Mouse (Mus musculus): Measurements from ENCODE around the gene Sytl1. TPM values are rescaled to one million over a fixed set of nuclear protein-coding genes. Genes with fewer than 3 reads are reported as not detected.

The Sytl1 gene
- polyA plus RNA-seq, 2 experiments, result 15.7 to 23.3 TPM

GRCm38 (mm10) chr4:133257230-133257629 lies 5.7 kb downstream of the Sytl1 start:
- DNase-seq (ENCODE audit: low spot score) (no peak), ATAC-seq (ENCODE audit: low FRiP score, low read depth) (no peak)
- no peaks in the 10 kb centered on the region for H3K36me3 ChIP-seq (ENCODE audit: control insufficient read depth, insufficient read depth, low read length)
- no peaks in the 10 kb centered on the region for H3K9me3 ChIP-seq (ENCODE audit: control insufficient read depth, low read length)
- peak overlapping the region; percentile 26 for H3K4me2 ChIP-seq (replicated peaks; ENCODE audit: low read depth, low read length, severe bottlenecking)
- H3K9ac ChIP-seq (ENCODE audit: low read depth, low read length, severe bottlenecking), result no peak overlapping the region
- H3K4me1 ChIP-seq (ENCODE audit: control insufficient read depth, insufficient read depth, low read length), result no peaks in the 10 kb centered on the region
- peaks cover 11% of the 10 kb centered on the region for H3K27me3 ChIP-seq (ENCODE audit: control insufficient read depth, insufficient read depth, low read length)
- TF ChIP-seq POLR2A (IDR thresholded peaks at IDR 0.05; ENCODE audit: borderline replicate concordance, extremely low read depth, insufficient read depth, insufficient read length), result no peak
- 23% methylated on average over 12 of the region's 12 CpGs for WGBS
- peak overlapping the region; percentile 10; the same call in 1 of the 2 replicates for H3K4me3 ChIP-seq (replicated peaks; ENCODE audit: low read length)
- H3K27ac ChIP-seq (replicated peaks; ENCODE audit: low read depth, low read length), result no peak overlapping the region

GRCm38 (mm10) chr4:133256820-133257219 lies 6.1 kb downstream of the Sytl1 start:
- Histone ChIP-seq H3K4me1 (ENCODE audit: control insufficient read depth, insufficient read depth, low read length) (no peaks in the 10 kb centered on the region), H3K9ac (ENCODE audit: low read depth, low read length, severe bottlenecking) (no peak overlapping the region), H3K4me2 (replicated peaks; ENCODE audit: low read depth, low read length, severe bottlenecking) (peak overlapping the region; percentile 26), H3K4me3 (replicated peaks; ENCODE audit: low read length) (peak overlapping the region; percentile 10; the same call in 1 of the 2 replicates), H3K27ac (replicated peaks; ENCODE audit: low read depth, low read length) (no peak overlapping the region), H3K36me3 (ENCODE audit: control insufficient read depth, insufficient read depth, low read length) (no peaks in the 10 kb centered on the region), H3K27me3 (ENCODE audit: control insufficient read depth, insufficient read depth, low read length) (peaks cover 16% of the 10 kb centered on the region), H3K9me3 (ENCODE audit: control insufficient read depth, low read length) (no peaks in the 10 kb centered on the region)
- 16% methylated on average over 24 of the region's 24 CpGs for WGBS
- ATAC-seq (ENCODE audit: low FRiP score, low read depth) (no peak), DNase-seq (ENCODE audit: low spot score) (no peak)
- TF ChIP-seq POLR2A (IDR thresholded peaks at IDR 0.05; ENCODE audit: borderline replicate concordance, extremely low read depth, insufficient read depth, insufficient read length), result no peak

- no peaks in the 10 kb centered on the region for H3K36me3 ChIP-seq (ENCODE audit: control insufficient read depth, insufficient read depth, low read length)
- H3K4me2 ChIP-seq (replicated peaks; ENCODE audit: low read depth, low read length, severe bottlenecking), result no peak overlapping the region
- no peak overlapping the region for H3K27ac ChIP-seq (replicated peaks; ENCODE audit: low read depth, low read length)
- H3K4me1 ChIP-seq (ENCODE audit: control insufficient read depth, insufficient read depth, low read length), result peaks cover 6% of the 10 kb centered on the region; the same call in 1 of the 2 replicates
- ATAC-seq (ENCODE audit: low FRiP score, low read depth), result no peak
- 55% methylated on average over 5 of the region's 6 CpGs for WGBS
- H3K27me3 ChIP-seq (ENCODE audit: control insufficient read depth, insufficient read depth, low read length), result peaks cover 29% of the 10 kb centered on the region
- H3K9ac ChIP-seq (ENCODE audit: low read depth, low read length, severe bottlenecking), result no peak overlapping the region
- TF ChIP-seq POLR2A (IDR thresholded peaks at IDR 0.05; ENCODE audit: borderline replicate concordance, extremely low read depth, insufficient read depth, insufficient read length), result no peak
- no peak for DNase-seq (ENCODE audit: low spot score)
- H3K9me3 ChIP-seq (ENCODE audit: control insufficient read depth, low read length), result no peaks in the 10 kb centered on the region
- H3K4me3 ChIP-seq (replicated peaks; ENCODE audit: low read length), result no peak overlapping the region
Observed at GRCm38 (mm10) chr4:133255392-133255791, 7.5 kb downstream of the Sytl1 start.

- 62% methylated on average over 12 of the region's 12 CpGs for WGBS
- Histone ChIP-seq H3K27me3 (ENCODE audit: control insufficient read depth, insufficient read depth, low read length) (peaks cover 35% of the 10 kb centered on the region), H3K4me1 (ENCODE audit: control insufficient read depth, insufficient read depth, low read length) (peaks cover 6% of the 10 kb centered on the region; the same call in 1 of the 2 replicates), H3K27ac (replicated peaks; ENCODE audit: low read depth, low read length) (no peak overlapping the region), H3K4me2 (replicated peaks; ENCODE audit: low read depth, low read length, severe bottlenecking) (no peak overlapping the region), H3K9me3 (ENCODE audit: control insufficient read depth, low read length) (no peaks in the 10 kb centered on the region), H3K4me3 (replicated peaks; ENCODE audit: low read length) (no peak overlapping the region), H3K9ac (ENCODE audit: low read depth, low read length, severe bottlenecking) (no peak overlapping the region), H3K36me3 (ENCODE audit: control insufficient read depth, insufficient read depth, low read length) (no peaks in the 10 kb centered on the region)
- TF ChIP-seq POLR2A (IDR thresholded peaks at IDR 0.05; ENCODE audit: borderline replicate concordance, extremely low read depth, insufficient read depth, insufficient read length), result no peak
- no peak for DNase-seq (ENCODE audit: low spot score)
- no peak for ATAC-seq (ENCODE audit: low FRiP score, low read depth)
Observed at GRCm38 (mm10) chr4:133253412-133253811, 9.5 kb downstream of the Sytl1 start.

- Histone ChIP-seq H3K4me3 (replicated peaks; ENCODE audit: low read length) (no peak overlapping the region), H3K9me3 (ENCODE audit: control insufficient read depth, low read length) (no peaks in the 10 kb centered on the region)
Observed at GRCm38 (mm10) chr4:133252089-133252488, 10.8 kb downstream of the Sytl1 start.

More at GRCm38 (mm10) chr4:133252089-133252488, 10.8 kb downstream of the Sytl1 start:
- Histone ChIP-seq H3K27ac (replicated peaks; ENCODE audit: low read depth, low read length) (no peak overlapping the region), H3K9ac (ENCODE audit: low read depth, low read length, severe bottlenecking) (no peak overlapping the region), H3K36me3 (ENCODE audit: control insufficient read depth, insufficient read depth, low read length) (no peaks in the 10 kb centered on the region), H3K4me2 (replicated peaks; ENCODE audit: low read depth, low read length, severe bottlenecking) (no peak overlapping the region), H3K4me1 (ENCODE audit: control insufficient read depth, insufficient read depth, low read length) (peaks cover 6% of the 10 kb centered on the region; the same call in 1 of the 2 replicates), H3K27me3 (ENCODE audit: control insufficient read depth, insufficient read depth, low read length) (peaks cover 35% of the 10 kb centered on the region)
- no peak for DNase-seq (ENCODE audit: low spot score)
- WGBS, result 32% methylated on average over 4 of the region's 4 CpGs
- no peak for ATAC-seq (ENCODE audit: low FRiP score, low read depth)
- no peak for TF ChIP-seq POLR2A (IDR thresholded peaks at IDR 0.05; ENCODE audit: borderline replicate concordance, extremely low read depth, insufficient read depth, insufficient read length)
